Comparison of ENCODE assay signal across 8 mouse cellular contexts in genomic region chr3:96081006-96081405, GRCm38 (mm10). TPM values are rescaled to one million over a fixed set of nuclear protein-coding genes. Genes with fewer than 3 reads are reported as not detected.
DNase-seq lines count a peak whose midpoint lies in the region; ATAC-seq and TF ChIP-seq lines count a peak whose summit lies in the region.

No protein-coding gene starts in this region.

- no peak overlapping the region for H3K9ac ChIP-seq in forebrain, postnatal 0 days
- no peak overlapping the region for H3K9ac ChIP-seq in forebrain, embryonic 15.5 days (replicated peaks)
- no peak overlapping the region for H3K9ac ChIP-seq in stomach, postnatal 0 days (ENCODE audit: low read length)

- H3K4me3 ChIP-seq in forebrain, postnatal 0 days (ENCODE audit: low read depth, low read length): no peak overlapping the region
- H3K4me3 ChIP-seq in forebrain, embryonic 15.5 days: no peak overlapping the region
- no peak overlapping the region for H3K4me3 ChIP-seq in thymus, adult 2 months (ENCODE audit: control insufficient read depth, insufficient read depth, low read length)
- no peak overlapping the region for H3K4me3 ChIP-seq in stomach, postnatal 0 days (ENCODE audit: low read depth, low read length)

- no peak for TF ChIP-seq POLR2A in thymus, adult 2 months (IDR thresholded peaks at IDR 0.05; ENCODE audit: control insufficient read depth, extremely low read depth, insufficient read depth, low read length, poor library complexity)

- no peak for ATAC-seq in forebrain, postnatal 0 days
- no peak for ATAC-seq in forebrain, embryonic 15.5 days (replicated peaks)
- ATAC-seq in stomach, postnatal 0 days (ENCODE audit: low FRiP score, low TSS enrichment): no peak
- no peak for ATAC-seq in activated CD4-positive, CD25-positive, alpha-beta regulatory T cell, adult 4 months

- no peak overlapping the region for H3K27ac ChIP-seq in forebrain, postnatal 0 days (ENCODE audit: low read depth, low read length)
- H3K27ac ChIP-seq in forebrain, embryonic 15.5 days (replicated peaks): no peak overlapping the region
- no peak overlapping the region for H3K27ac ChIP-seq in thymus, adult 2 months (ENCODE audit: control insufficient read depth, insufficient read depth, low read length)
- no peak overlapping the region for H3K27ac ChIP-seq in stomach, postnatal 0 days (replicated peaks)

- no peak overlapping the region for H3K4me2 ChIP-seq in forebrain, postnatal 0 days (ENCODE audit: low read depth)
- no peak overlapping the region for H3K4me2 ChIP-seq in forebrain, embryonic 15.5 days (replicated peaks)
- no peak overlapping the region for H3K4me2 ChIP-seq in stomach, postnatal 0 days (replicated peaks; ENCODE audit: low read depth)

- no peaks in the 10 kb centered on the region for H3K4me1 ChIP-seq in forebrain, postnatal 0 days (ENCODE audit: insufficient read depth)
- H3K4me1 ChIP-seq in forebrain, embryonic 15.5 days: no peaks in the 10 kb centered on the region
- H3K4me1 ChIP-seq in thymus, adult 2 months (replicated peaks; ENCODE audit: control insufficient read depth, insufficient read depth, low read length): no peaks in the 10 kb centered on the region
- H3K4me1 ChIP-seq in stomach, postnatal 0 days (replicated peaks; ENCODE audit: control insufficient read depth, insufficient read depth): no peaks in the 10 kb centered on the region

- no peak for DNase-seq in forebrain, postnatal 0 days
- DNase-seq in thymus, adult 2 months: peak; percentile 37
- no peak for DNase-seq in thymus, adult 18-20 months
- DNase-seq in kidney, postnatal 25 days: peak; percentile 48 to 56
- DNase-seq in stomach, postnatal 0 days (ENCODE audit: low spot score): no peak
- DNase-seq in adipocyte (ENCODE audit: low spot score): no peak

- WGBS in forebrain, postnatal 0 days: 59% methylated on average over 1 of the region's 1 CpGs
- 52% methylated on average over 1 of the region's 1 CpGs for WGBS in forebrain, embryonic 15.5 days
- 93% methylated on average over 1 of the region's 1 CpGs for WGBS in thymus, adult 2 months
- 74% methylated on average over 1 of the region's 1 CpGs for WGBS in stomach, postnatal 0 days

- no peaks in the 10 kb centered on the region for H3K36me3 ChIP-seq in forebrain, postnatal 0 days (ENCODE audit: insufficient read depth)
- no peaks in the 10 kb centered on the region for H3K36me3 ChIP-seq in forebrain, embryonic 15.5 days
- no peaks in the 10 kb centered on the region for H3K36me3 ChIP-seq in thymus, adult 2 months (ENCODE audit: control insufficient read depth, insufficient read depth, low read length)
- no peaks in the 10 kb centered on the region for H3K36me3 ChIP-seq in stomach, postnatal 0 days (ENCODE audit: control insufficient read depth, insufficient read depth, low read length)

- no peak for TF ChIP-seq EP300 in stomach, postnatal 0 days (optimal IDR thresholded peaks at IDR 0.05)

- H3K9me3 ChIP-seq in forebrain, postnatal 0 days (ENCODE audit: low read length): no peaks in the 10 kb centered on the region
- no peaks in the 10 kb centered on the region for H3K9me3 ChIP-seq in forebrain, embryonic 15.5 days
- H3K9me3 ChIP-seq in stomach, postnatal 0 days (ENCODE audit: control insufficient read depth, low read length): no peaks in the 10 kb centered on the region

- TF ChIP-seq CTCF in forebrain, postnatal 0 days (IDR thresholded peaks at IDR 0.05; ENCODE audit: low read depth): peak; percentile 54
- no peak for TF ChIP-seq CTCF in thymus, adult 2 months (IDR thresholded peaks at IDR 0.05; ENCODE audit: borderline replicate concordance, control insufficient read depth, extremely low read depth, insufficient read depth, low read length, poor library complexity)
- TF ChIP-seq CTCF in stomach, postnatal 0 days (IDR thresholded peaks at IDR 0.05; ENCODE audit: low read depth): peak; percentile 79

- no peaks in the 10 kb centered on the region for H3K27me3 ChIP-seq in forebrain, postnatal 0 days (ENCODE audit: insufficient read depth, low read length)
- no peaks in the 10 kb centered on the region for H3K27me3 ChIP-seq in forebrain, embryonic 15.5 days
- no peaks in the 10 kb centered on the region for H3K27me3 ChIP-seq in thymus, adult 2 months (ENCODE audit: control insufficient read depth, insufficient read depth, low read length)
- H3K27me3 ChIP-seq in stomach, postnatal 0 days (ENCODE audit: control insufficient read depth, insufficient read depth, low read length): no peaks in the 10 kb centered on the region

RNA-seq across cellular contexts. Expression of gene Vps45, which starts 22.7 kb away (rescaled TPM):
- 59.5 and 60.5 TPM in 2 replicates for total RNA-seq in forebrain, postnatal 0 days (2014; rRNA removed)
- polyA plus RNA-seq in forebrain, postnatal 0 days (2015; fragmentation: Nextera tagmentation; extraction: Ambion mirVana): 65.1 and 68.3 TPM in 2 replicates
- polyA plus RNA-seq in forebrain, embryonic 15.5 days (2015; fragmentation: Nextera tagmentation; extraction: Ambion mirVana): 64.4 and 65.6 TPM in 2 replicates
- polyA plus RNA-seq in thymus, adult 2 months (2012; rRNA removed): 5.8 and 7.5 TPM in 2 replicates
- polyA plus RNA-seq in stomach, postnatal 0 days (2015; fragmentation: Nextera tagmentation; extraction: Ambion mirVana): 28.0 and 32.1 TPM in 2 replicates
- 10 to 100 TPM; 18.8 to 22.7 TPM for polyA plus RNA-seq in activated CD4-positive, CD25-positive, alpha-beta regulatory T cell, adult 4 months (2017; shearing (Covaris generic))

RNA-seq across cellular contexts. Expression of gene Otud7b, which starts 23.3 kb away (rescaled TPM):
- total RNA-seq in forebrain, postnatal 0 days (2014; rRNA removed): 6.2 and 13.5 TPM in 2 replicates
- polyA plus RNA-seq in forebrain, postnatal 0 days (2015; fragmentation: Nextera tagmentation; extraction: Ambion mirVana): 5.7 and 8.8 TPM in 2 replicates
- 8.3 and 9.8 TPM in 2 replicates for polyA plus RNA-seq in forebrain, embryonic 15.5 days (2015; fragmentation: Nextera tagmentation; extraction: Ambion mirVana)
- polyA plus RNA-seq in thymus, adult 2 months (2012; rRNA removed): 9.6 and 11.6 TPM in 2 replicates
- 12.3 and 14.5 TPM in 2 replicates for polyA plus RNA-seq in stomach, postnatal 0 days (2015; fragmentation: Nextera tagmentation; extraction: Ambion mirVana)
- polyA plus RNA-seq in activated CD4-positive, CD25-positive, alpha-beta regulatory T cell, adult 4 months (2017; shearing (Covaris generic)): 10 to 100 TPM in 1 of 2 experiments, 1 to 10 TPM in 1; 8.0 to 12.0 TPM

Comparison
In these comparisons a context has a peak if more than half of its experiments do, and no peak if none do; other contexts are left out.
1. DNase-seq: peak in thymus, adult 2 months (single experiment) and kidney, postnatal 25 days (2 of 2); none in forebrain, postnatal 0 days (single experiment), thymus, adult 18-20 months (0 of 2), stomach, postnatal 0 days (single experiment) and adipocyte (single experiment).